Mouse (Mus musculus) heart, embryonic 10.5 days (tissue): ENCODE measurements around the gene L3mbtl4. TPM values are rescaled to one million over a fixed set of nuclear protein-coding genes. Genes with fewer than 3 reads are reported as not detected.

Experiments used
- DNase-seq: peaks from one replicate; pipeline ENCODE4 v3.0.0-alpha.2; 2017; ENCODE audit warnings: low spot score
- H3K27ac ChIP-seq: fragments of 300-500 bp; sonication (generic); 2 replicates; pipeline ENCODE4 v1.5.1; 2016; ENCODE audit warnings: mild to moderate bottlenecking
- H3K27me3 ChIP-seq: fragments of 300-500 bp; sonication (generic); 2 replicates; pipeline ENCODE4 v1.6.1; 2016; ENCODE audit warnings: mild to moderate bottlenecking; ENCODE audit not compliant: poor library complexity, insufficient read depth, severe bottlenecking
- H3K36me3 ChIP-seq: fragments of 300-500 bp; sonication (generic); 2 replicates; pipeline ENCODE4 v1.6.1; 2016; ENCODE audit warnings: mild to moderate bottlenecking, moderate library complexity
- H3K4me1 ChIP-seq: fragments of 300-500 bp; sonication (generic); 2 replicates; pipeline ENCODE4 v1.6.1; 2016; ENCODE audit warnings: mild to moderate bottlenecking
- H3K4me3 ChIP-seq: fragments of 300-500 bp; sonication (generic); 2 replicates; pipeline ENCODE4 v1.5.1; 2016; ENCODE audit warnings: mild to moderate bottlenecking, moderate library complexity
- H3K9me3 ChIP-seq: fragments of 300-500 bp; sonication (generic); 2 replicates; pipeline ENCODE4 v1.6.1; 2016; ENCODE audit warnings: mild to moderate bottlenecking, moderate library complexity
- WGBS: fragments of 180-500 bp; shearing (Covaris S2); methylation state at CpG from one replicate; pipeline ENCODE4 v1.1.7; 2016; 5-methylcytosine and 5-hydroxymethylcytosine counted together
- polyA plus RNA-seq: library from polyadenylated mRNA; unstranded; fragments of >200 nt; fragmentation: Nextera tagmentation; extraction: Ambion mirVana; gene quantifications from 2 replicates; pipeline ENCODE4 v1.2.1, GENCODE M21; 2016

The L3mbtl4 gene
- polyA plus RNA-seq, 1 experiment from 2014 or later: not detected

DNA sequence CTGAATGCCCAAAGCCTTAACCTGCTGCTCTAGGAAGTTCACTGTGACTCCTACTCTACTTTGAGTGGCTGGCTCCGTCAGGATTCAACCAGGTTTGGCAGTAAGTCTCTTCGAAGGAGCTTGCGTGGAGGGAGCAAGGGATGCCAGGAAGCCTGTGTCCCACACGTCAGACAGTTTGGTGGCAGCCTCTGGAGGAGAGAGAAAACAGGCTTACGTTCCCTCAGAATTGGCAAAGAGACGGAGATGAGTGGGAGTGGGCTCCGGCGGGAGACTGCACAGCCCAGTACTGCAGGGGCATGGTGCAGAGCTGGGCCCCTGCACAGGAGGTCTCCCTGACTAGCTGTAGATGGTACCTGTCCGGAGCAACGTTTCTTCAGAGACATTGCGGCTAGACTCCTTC, 481.2 kb downstream of the L3mbtl4 start:
- no peaks in the 10 kb centered on the region for H3K27me3 ChIP-seq
- no peak overlapping the region for H3K4me3 ChIP-seq
- no peaks in the 10 kb centered on the region for H3K9me3 ChIP-seq
- no peaks in the 10 kb centered on the region for H3K36me3 ChIP-seq
- DNase-seq: peak; percentile 22
- no peaks in the 10 kb centered on the region for H3K4me1 ChIP-seq
- WGBS: 87% methylated on average over 11 of the region's 11 CpGs
- no peak overlapping the region for H3K27ac ChIP-seq

DNA sequence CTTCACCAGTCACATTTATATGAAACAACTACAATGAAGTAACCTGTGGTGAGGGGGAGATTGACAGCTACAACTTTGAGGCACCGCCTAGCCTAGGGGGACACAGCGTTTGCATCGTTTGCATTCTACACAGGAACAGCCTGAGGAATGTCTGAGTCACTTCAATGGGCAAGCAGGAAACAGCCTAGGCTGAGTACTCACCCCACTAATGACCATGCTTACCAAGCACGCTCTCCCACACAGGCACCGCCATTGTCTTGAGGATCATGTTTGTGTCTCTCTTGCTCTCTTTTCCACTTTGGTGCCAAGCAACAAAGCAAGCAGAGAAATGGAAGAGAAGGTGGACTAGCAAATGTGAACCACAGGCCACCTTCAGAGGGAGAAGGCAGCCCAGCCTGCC, 484.8 kb downstream of the L3mbtl4 start:
- H3K4me1 ChIP-seq: no peaks in the 10 kb centered on the region
- no peaks in the 10 kb centered on the region for H3K27me3 ChIP-seq
- H3K4me3 ChIP-seq: no peak overlapping the region
- 51% methylated on average over 5 of the region's 5 CpGs for WGBS
- no peak for DNase-seq
- H3K27ac ChIP-seq: no peak overlapping the region
- H3K36me3 ChIP-seq: no peaks in the 10 kb centered on the region
- no peaks in the 10 kb centered on the region for H3K9me3 ChIP-seq

DNA sequence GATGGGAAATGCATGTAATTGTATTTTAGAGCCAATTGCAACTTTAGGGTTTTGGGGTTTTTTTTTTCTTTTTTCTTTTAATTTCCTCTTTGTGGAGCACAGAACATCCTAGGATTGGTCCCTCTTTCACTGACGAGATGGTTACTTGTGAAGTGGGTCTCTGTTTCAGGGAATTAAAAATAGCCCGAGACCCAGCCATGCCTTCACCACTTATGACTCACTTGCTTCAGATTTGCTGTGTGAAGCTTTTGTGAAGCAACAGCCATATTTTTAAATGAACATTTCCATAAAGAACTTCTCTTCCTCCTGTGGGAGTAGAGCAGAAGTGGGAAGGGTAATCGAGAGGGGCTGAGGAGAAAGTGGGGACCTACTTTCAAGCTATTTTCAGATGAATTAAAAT, 485.3 kb downstream of the L3mbtl4 start:
- H3K27me3 ChIP-seq: no peaks in the 10 kb centered on the region
- H3K4me3 ChIP-seq: no peak overlapping the region
- no peak overlapping the region for H3K27ac ChIP-seq
- no peaks in the 10 kb centered on the region for H3K9me3 ChIP-seq
- no peak for DNase-seq
- H3K36me3 ChIP-seq: no peaks in the 10 kb centered on the region
- no peaks in the 10 kb centered on the region for H3K4me1 ChIP-seq
- 66% methylated on average over 3 of the region's 3 CpGs for WGBS

DNA sequence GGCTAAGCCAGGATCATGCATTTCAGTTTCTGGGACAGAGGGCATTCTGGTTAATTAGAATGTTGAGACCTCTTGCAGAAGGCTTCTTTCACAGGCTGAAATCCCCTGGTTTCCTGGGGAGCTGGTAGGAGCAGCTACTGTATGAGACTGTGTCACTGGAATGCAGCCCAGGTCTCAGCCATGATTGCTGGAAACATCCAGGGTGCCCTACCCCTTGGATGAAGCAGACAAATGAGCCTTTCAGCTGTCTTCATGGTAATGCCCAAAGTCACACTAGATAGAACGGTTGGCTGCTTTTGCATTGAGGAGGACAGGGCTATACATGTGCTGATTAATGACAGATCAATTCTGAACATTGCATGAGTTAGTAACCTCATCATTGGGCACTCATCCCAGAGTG, 486.4 kb downstream of the L3mbtl4 start:
- DNase-seq: no peak
- H3K27me3 ChIP-seq: no peaks in the 10 kb centered on the region
- H3K27ac ChIP-seq: no peak overlapping the region
- H3K36me3 ChIP-seq: no peaks in the 10 kb centered on the region
- WGBS: 83% methylated on average over 1 of the region's 1 CpGs
- H3K4me1 ChIP-seq: no peaks in the 10 kb centered on the region
- H3K9me3 ChIP-seq: no peaks in the 10 kb centered on the region
- no peak overlapping the region for H3K4me3 ChIP-seq

DNA sequence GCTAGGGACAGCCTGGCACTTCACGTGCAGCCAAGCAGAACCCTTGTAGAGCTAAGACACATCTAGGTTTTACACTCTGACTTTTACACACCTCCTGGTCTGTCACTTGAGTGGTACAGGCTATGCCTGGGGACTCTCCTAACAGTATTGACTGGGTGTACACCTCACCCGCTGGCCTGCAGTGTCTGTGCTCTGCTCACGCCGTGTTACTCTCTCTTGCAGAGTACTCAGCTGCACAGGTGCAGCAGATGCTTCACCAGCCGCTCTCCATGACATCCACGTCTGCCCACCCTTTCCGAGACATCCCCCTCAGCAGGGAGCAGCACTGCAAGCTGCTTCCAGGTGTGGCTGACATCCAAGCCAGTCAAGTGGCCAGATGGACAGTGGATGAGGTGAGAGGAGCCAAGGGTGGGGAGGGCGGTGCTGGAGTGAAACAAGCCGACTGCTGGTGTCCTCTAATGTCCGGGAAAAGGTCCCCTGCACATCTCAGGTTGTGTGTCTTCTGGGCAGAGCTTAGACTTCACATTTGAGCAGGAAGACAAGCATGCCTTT, 490.8 kb downstream of the L3mbtl4 start:
- H3K36me3 ChIP-seq: no peaks in the 10 kb centered on the region
- no peaks in the 10 kb centered on the region for H3K4me1 ChIP-seq
- no peaks in the 10 kb centered on the region for H3K27me3 ChIP-seq
- no peak overlapping the region for H3K4me3 ChIP-seq
- no peaks in the 10 kb centered on the region for H3K9me3 ChIP-seq
- DNase-seq: no peak
- no peak overlapping the region for H3K27ac ChIP-seq
- 79% methylated on average over 10 of the region's 10 CpGs for WGBS

DNA sequence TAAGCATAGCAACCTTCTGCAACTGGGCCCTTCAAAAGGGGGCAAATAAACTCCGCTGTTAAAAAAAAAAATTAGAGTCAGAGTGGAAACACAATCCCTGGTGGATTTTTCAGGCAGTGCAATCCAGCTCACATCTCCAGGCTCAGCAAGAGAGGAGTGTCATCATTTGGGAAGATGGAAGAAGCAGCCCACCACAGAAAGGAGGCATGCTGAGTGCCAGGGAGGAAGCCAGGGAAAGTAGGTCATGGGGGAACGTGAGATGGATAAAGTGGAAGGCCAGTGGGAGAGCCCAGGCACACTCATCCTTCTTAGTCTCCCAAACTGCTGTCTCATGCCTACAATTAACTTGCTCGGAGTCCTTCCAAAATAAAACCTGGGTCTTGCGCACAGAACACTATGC, 496.0 kb downstream of the L3mbtl4 start:
- no peak for DNase-seq
- WGBS: 80% methylated on average over 4 of the region's 4 CpGs
- no peaks in the 10 kb centered on the region for H3K27me3 ChIP-seq

DNA sequence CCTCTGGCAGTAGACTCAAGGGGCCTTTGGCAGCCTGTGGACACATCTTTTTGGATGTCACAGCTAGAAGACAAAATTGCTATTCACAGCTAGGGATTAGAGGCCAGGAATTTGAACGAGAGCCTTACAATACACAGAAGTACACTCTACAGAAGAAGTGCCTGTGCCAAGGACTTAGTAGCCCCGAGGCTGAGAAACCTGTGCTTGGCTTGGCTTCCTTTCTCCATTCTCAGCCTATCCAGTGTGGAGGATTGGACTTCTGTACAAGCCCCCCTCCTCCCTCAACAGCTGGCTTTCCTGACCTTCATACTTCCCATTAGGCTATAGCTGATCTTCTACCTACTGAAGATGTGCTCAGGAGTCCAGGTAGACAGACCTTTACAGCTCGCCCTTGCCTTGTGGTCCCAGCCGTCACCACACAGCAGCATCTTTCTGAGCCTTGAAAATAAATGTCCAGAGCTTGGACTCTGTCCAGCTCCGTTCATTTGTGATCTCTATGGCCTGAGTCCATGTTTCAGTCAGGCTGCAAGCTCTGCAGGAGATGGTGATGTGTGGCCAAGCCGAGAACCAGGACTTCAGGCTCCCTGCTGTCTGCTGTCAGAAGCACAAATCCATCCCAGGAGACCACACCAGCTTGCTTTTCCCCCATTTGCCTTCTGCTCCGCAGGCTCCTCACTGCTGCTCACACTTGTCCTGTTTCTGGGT, 497.6 kb downstream of the L3mbtl4 start:
- WGBS: 58% methylated on average over 7 of the region's 7 CpGs
- Histone ChIP-seq H3K9me3 (no peaks in the 10 kb centered on the region), H3K4me3 (no peak overlapping the region), H3K36me3 (no peaks in the 10 kb centered on the region), H3K27me3 (no peaks in the 10 kb centered on the region), H3K4me1 (no peaks in the 10 kb centered on the region), H3K27ac (no peak overlapping the region)
- DNase-seq: no peak

More for the DNA sequence above, 496.0 kb downstream of the L3mbtl4 start:
- Histone ChIP-seq H3K36me3 (no peaks in the 10 kb centered on the region), H3K9me3 (no peaks in the 10 kb centered on the region), H3K4me3 (no peak overlapping the region), H3K4me1 (no peaks in the 10 kb centered on the region), H3K27ac (no peak overlapping the region)

DNA sequence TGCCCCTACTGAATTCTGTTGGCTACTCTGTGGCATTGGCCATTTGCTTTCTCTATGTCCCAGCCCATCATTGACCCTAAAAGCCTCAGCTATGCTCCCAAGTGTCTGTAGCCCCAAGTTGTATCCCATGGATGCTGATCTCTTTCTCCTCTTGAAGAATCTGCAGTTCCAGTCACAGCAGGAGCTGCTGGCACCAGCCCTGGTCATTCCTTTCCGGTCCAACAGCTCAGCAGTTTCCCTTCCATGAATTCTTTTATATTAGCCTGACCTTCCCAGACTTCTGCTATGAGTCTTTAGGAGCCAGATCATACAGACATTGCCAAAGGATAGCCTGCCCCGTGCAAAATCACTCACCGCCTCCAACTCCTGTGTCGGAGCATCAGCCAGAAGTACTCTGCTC, 520.1 kb downstream of the L3mbtl4 start:
- Histone ChIP-seq H3K9me3 (no peaks in the 10 kb centered on the region), H3K4me1 (no peaks in the 10 kb centered on the region), H3K4me3 (no peak overlapping the region), H3K36me3 (no peaks in the 10 kb centered on the region), H3K27ac (no peak overlapping the region), H3K27me3 (no peaks in the 10 kb centered on the region)
- WGBS: 90% methylated on average over 4 of the region's 4 CpGs
- DNase-seq: no peak

DNA sequence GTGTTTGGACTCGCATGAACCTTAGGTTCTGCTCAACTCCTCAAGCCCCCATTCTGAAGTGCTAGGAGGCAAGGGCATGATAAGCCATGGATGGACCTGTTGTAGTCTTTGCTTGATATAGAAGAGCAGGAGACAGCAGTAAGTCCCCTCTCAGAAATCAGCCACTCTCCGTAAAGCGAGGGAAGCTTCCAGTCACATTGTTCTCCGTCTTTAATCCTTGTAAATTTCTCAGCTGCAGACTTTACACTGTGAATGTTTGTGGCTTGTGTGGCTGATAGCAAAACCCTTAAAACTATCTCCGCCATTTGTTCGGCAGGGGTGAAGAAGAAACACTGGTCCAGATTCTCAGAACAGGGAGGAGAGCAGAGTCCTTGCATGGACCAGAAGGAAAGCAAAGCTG, 552.7 kb downstream of the L3mbtl4 start, which contains the start of gene Tmem200c:
Gene Tmem200c (plus strand): TSS at position 301 of the 400 bp plus-strand sequence.
- Histone ChIP-seq H3K27me3 (no peaks in the 10 kb centered on the region), H3K4me1 (no peaks in the 10 kb centered on the region), H3K9me3 (no peaks in the 10 kb centered on the region), H3K36me3 (no peaks in the 10 kb centered on the region), H3K4me3 (no peak within 1 kb of the TSS), H3K27ac (no peak within 1 kb of the TSS)
- 75% methylated on average over 6 of the region's 6 CpGs for WGBS
- DNase-seq: no peak
